Mouse (Mus musculus) spleen, adult 2 months (tissue): ENCODE measurements around the gene 4930518I15Rik.

Experiments
- CTCF ChIP-seq: fragments of 200-500 bp; IDR thresholded peaks from 2 replicates; pipeline ENCODE4 v1.5.1; 2011; ENCODE audit warnings: mild to moderate bottlenecking, inconsistent platforms; ENCODE audit not compliant: insufficient read depth, insufficient read length, insufficient replicate concordance; ENCODE audit errors: extremely low read depth
- POLR2A ChIP-seq: fragments of 200-500 bp; IDR thresholded peaks from 2 replicates; pipeline ENCODE4 v1.6.1; 2011; ENCODE audit warnings: low read depth, low read length, inconsistent platforms

DNA sequence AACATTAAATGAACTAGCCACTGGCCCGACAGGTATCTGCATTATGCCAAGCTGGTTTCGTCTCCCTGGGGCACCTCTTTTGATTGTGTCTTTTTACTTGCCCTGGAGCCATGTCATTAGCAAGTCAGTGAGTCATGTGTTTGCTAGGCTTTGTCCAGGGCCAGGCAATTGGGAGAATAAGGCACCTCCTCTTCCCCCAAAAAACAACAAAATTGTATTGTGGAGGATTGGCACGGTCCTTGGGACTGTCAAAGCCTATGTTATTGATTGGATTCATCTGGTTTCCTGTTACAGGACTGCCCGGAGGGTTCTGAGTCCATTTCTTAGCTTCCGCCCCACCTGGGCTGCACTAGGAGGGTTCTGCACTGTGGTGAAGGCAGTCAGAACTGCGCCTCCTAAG is 10.1 kb downstream of the 4930518I15Rik start:
- TF ChIP-seq POLR2A (no peak), CTCF (no peak)
